In genomic region chr15:12054870-12055269, GRCm38 (mm10) we compare ENCODE assay signal across 21 mouse cellular contexts. TPM values are rescaled to one million over a fixed set of nuclear protein-coding genes. Genes with fewer than 3 reads are reported as not detected.
A peak's percentile ranks its signal among the peaks of the same experiment; 100 is the strongest.
DNase-seq lines count a peak whose midpoint lies in the region; ATAC-seq and TF ChIP-seq lines count a peak whose summit lies in the region.
"Had no signal": no experiment of that assay in that cellular context is flagged by ENCODE, and none has a peak within 500 bp of the region (broad histone marks: within the 10 kb centered on the region; RNA-seq: fewer than 3 reads in every experiment).

No protein-coding gene starts in this region.

- 80% methylated on average over 3 of the region's 3 CpGs for WGBS in heart, embryonic 10.5 days
- 35% methylated on average over 3 of the region's 3 CpGs for WGBS in lung, postnatal 0 days
- WGBS in heart, embryonic 15.5 days, result 45% methylated on average over 3 of the region's 3 CpGs
- 46% methylated on average over 3 of the region's 3 CpGs for WGBS in stomach, embryonic 16.5 days
- 89% methylated on average over 3 of the region's 3 CpGs for WGBS in forebrain, embryonic 14.5 days

- H3K4me3 ChIP-seq in heart, embryonic 10.5 days, result no peak overlapping the region
- H3K4me3 ChIP-seq in lung, postnatal 0 days (ENCODE audit: low read depth, low read length), result no peak overlapping the region
- H3K4me3 ChIP-seq in heart, embryonic 15.5 days, result no peak overlapping the region
- no peak overlapping the region for H3K4me3 ChIP-seq in stomach, embryonic 16.5 days (replicated peaks; ENCODE audit: low read length)
- H3K4me3 ChIP-seq in forebrain, embryonic 14.5 days (ENCODE audit: low read depth, low read length), result no peak overlapping the region
- H3K4me3 ChIP-seq: forebrain, embryonic 10.5 days; kidney, embryonic 15.5 days; midbrain, embryonic 13.5 days; neural tube, embryonic 12.5 days had no signal

- no peaks in the 10 kb centered on the region for H3K4me1 ChIP-seq in heart, embryonic 10.5 days
- H3K4me1 ChIP-seq in lung, postnatal 0 days (ENCODE audit: insufficient read depth, low read depth, low read length), result no peaks in the 10 kb centered on the region
- H3K4me1 ChIP-seq in heart, embryonic 15.5 days (replicated peaks), result 0 out of 2 replicates have a peak, but pooled peaks cover 3% of the 10 kb centered on the region
- H3K4me1 ChIP-seq in stomach, embryonic 16.5 days (ENCODE audit: control insufficient read depth, insufficient read depth, low read length), result peaks cover 10% of the 10 kb centered on the region
- H3K4me1 ChIP-seq in forebrain, embryonic 14.5 days (ENCODE audit: control insufficient read depth, insufficient read depth, low read length), result no peaks in the 10 kb centered on the region
- H3K4me1 ChIP-seq: forebrain, embryonic 10.5 days; midbrain, embryonic 13.5 days; neural tube, embryonic 12.5 days had no signal

- TF ChIP-seq CTCF in lung, postnatal 0 days (IDR thresholded peaks at IDR 0.05), result no peak

- H3K9ac ChIP-seq in lung, postnatal 0 days (replicated peaks; ENCODE audit: low read depth), result no peak overlapping the region
- H3K9ac ChIP-seq in heart, embryonic 15.5 days, result no peak overlapping the region
- no peak overlapping the region for H3K9ac ChIP-seq in stomach, embryonic 16.5 days (ENCODE audit: low read length)
- H3K9ac ChIP-seq in forebrain, embryonic 14.5 days (ENCODE audit: low read length), result no peak overlapping the region
- H3K9ac ChIP-seq: kidney, embryonic 15.5 days; midbrain, embryonic 13.5 days; neural tube, embryonic 12.5 days had no signal

- ATAC-seq in lung, postnatal 0 days, result no peak
- ATAC-seq in heart, embryonic 15.5 days (replicated peaks; ENCODE audit: insufficient number of reproducible peaks, insufficient read depth, low FRiP score, low read depth), result 0 out of 2 replicates have a peak, but pooled peaks have one; percentile 31
- ATAC-seq in stomach, embryonic 16.5 days (ENCODE audit: insufficient read depth, low FRiP score), result peak; percentile 44; the same call in 1 of the 2 replicates
- ATAC-seq in forebrain, embryonic 14.5 days, result no peak
- ATAC-seq: hindbrain, embryonic 16.5 days; intestine, embryonic 16.5 days; midbrain, embryonic 13.5 days had no signal

- no peak for TF ChIP-seq EP300 in lung, postnatal 0 days (IDR thresholded peaks at IDR 0.05)

- H3K36me3 ChIP-seq in heart, embryonic 10.5 days, result no peaks in the 10 kb centered on the region
- H3K36me3 ChIP-seq in lung, postnatal 0 days (ENCODE audit: insufficient read depth, low read length), result no peaks in the 10 kb centered on the region
- H3K36me3 ChIP-seq in heart, embryonic 15.5 days, result no peaks in the 10 kb centered on the region
- H3K36me3 ChIP-seq in stomach, embryonic 16.5 days (ENCODE audit: control insufficient read depth, insufficient read depth, low read length), result no peaks in the 10 kb centered on the region
- H3K36me3 ChIP-seq in forebrain, embryonic 14.5 days (ENCODE audit: control insufficient read depth, insufficient read depth, low read length), result no peaks in the 10 kb centered on the region
- H3K36me3 ChIP-seq: forebrain, embryonic 10.5 days; kidney, embryonic 15.5 days; midbrain, embryonic 13.5 days; neural tube, embryonic 12.5 days had no signal

- no peaks in the 10 kb centered on the region for H3K9me3 ChIP-seq in heart, embryonic 10.5 days
- H3K9me3 ChIP-seq in lung, postnatal 0 days (ENCODE audit: low read length), result no peaks in the 10 kb centered on the region
- H3K9me3 ChIP-seq in heart, embryonic 15.5 days (replicated peaks), result no peaks in the 10 kb centered on the region
- no peaks in the 10 kb centered on the region for H3K9me3 ChIP-seq in stomach, embryonic 16.5 days (replicated peaks; ENCODE audit: control insufficient read depth, low read length)
- no peaks in the 10 kb centered on the region for H3K9me3 ChIP-seq in forebrain, embryonic 14.5 days (replicated peaks; ENCODE audit: control insufficient read depth, low read length)
- H3K9me3 ChIP-seq: forebrain, embryonic 10.5 days; kidney, embryonic 15.5 days; midbrain, embryonic 13.5 days; neural tube, embryonic 12.5 days had no signal

- DNase-seq in heart, adult 8-10 months (ENCODE audit: low spot score), result peak; percentile 76
- no peak for DNase-seq in heart, embryonic 10.5 days (ENCODE audit: low spot score)
- DNase-seq in lung, postnatal 0 days (ENCODE audit: low spot score), result peak; percentile 50
- DNase-seq in lung, postnatal 14 days, result no peak
- no peak for DNase-seq in forebrain, embryonic 14.5 days (ENCODE audit: low spot score)
- DNase-seq: adrenal gland, postnatal 10 days; cerebellum, adult 11 months; cerebellum, postnatal 10 days; gastrocnemius, postnatal 10 days; liver; lung, adult 18-20 months; right cerebral cortex, postnatal 4 days; thymus, postnatal 25 days had no signal

- H3K27me3 ChIP-seq in heart, embryonic 10.5 days (ENCODE audit: insufficient read depth, poor library complexity, severe bottlenecking), result no peaks in the 10 kb centered on the region
- no peaks in the 10 kb centered on the region for H3K27me3 ChIP-seq in lung, postnatal 0 days (replicated peaks; ENCODE audit: insufficient read depth, low read length)
- no peaks in the 10 kb centered on the region for H3K27me3 ChIP-seq in heart, embryonic 15.5 days
- no peaks in the 10 kb centered on the region for H3K27me3 ChIP-seq in stomach, embryonic 16.5 days (ENCODE audit: control insufficient read depth, insufficient read depth, low read length)
- no peaks in the 10 kb centered on the region for H3K27me3 ChIP-seq in forebrain, embryonic 14.5 days (replicated peaks; ENCODE audit: control insufficient read depth, insufficient read depth, low read length)
- H3K27me3 ChIP-seq: kidney, embryonic 15.5 days; midbrain, embryonic 13.5 days; neural tube, embryonic 12.5 days had no signal

- no peak overlapping the region for H3K27ac ChIP-seq in heart, embryonic 10.5 days
- H3K27ac ChIP-seq in lung, postnatal 0 days (ENCODE audit: low read length), result no peak overlapping the region
- peak overlapping the region; percentile 51 for H3K27ac ChIP-seq in heart, embryonic 15.5 days
- peak overlapping the region; percentile 60 for H3K27ac ChIP-seq in stomach, embryonic 16.5 days (ENCODE audit: low read length)
- no peak overlapping the region for H3K27ac ChIP-seq in forebrain, embryonic 14.5 days (ENCODE audit: low read depth, low read length)
- H3K27ac ChIP-seq: forebrain, embryonic 10.5 days; kidney, embryonic 15.5 days; midbrain, embryonic 13.5 days; neural tube, embryonic 12.5 days had no signal

- no peak overlapping the region for H3K4me2 ChIP-seq in lung, postnatal 0 days (replicated peaks; ENCODE audit: low read depth, low read length)
- H3K4me2 ChIP-seq in heart, embryonic 15.5 days, result no peak overlapping the region
- H3K4me2 ChIP-seq in stomach, embryonic 16.5 days (ENCODE audit: low read depth, low read length), result no peak overlapping the region
- no peak overlapping the region for H3K4me2 ChIP-seq in forebrain, embryonic 14.5 days (ENCODE audit: low read length)
- H3K4me2 ChIP-seq: kidney, embryonic 15.5 days; midbrain, embryonic 13.5 days; neural tube, embryonic 12.5 days had no signal

RNA-seq across cellular contexts. Expression of gene Sub1, which starts 58.1 kb away (rescaled TPM):
- total RNA-seq in heart, adult 8-10 months (2022), result 10 to 100 TPM; 68.9 to 91.2 (median 83.6) TPM
- polyA plus RNA-seq in heart, embryonic 10.5 days (2016; fragmentation: Nextera tagmentation; extraction: Ambion mirVana), result 627 and 739 TPM in 2 replicates
- polyA plus RNA-seq in lung, postnatal 0 days (2015; fragmentation: Nextera tagmentation; extraction: Ambion mirVana), result 608 and 620 TPM in 2 replicates
- 400 and 494 TPM in 2 replicates for polyA plus RNA-seq in heart, embryonic 15.5 days (2015; fragmentation: Nextera tagmentation; extraction: Ambion mirVana)
- 539 and 637 TPM in 2 replicates for polyA plus RNA-seq in stomach, embryonic 16.5 days (2015; fragmentation: Nextera tagmentation; extraction: Ambion mirVana)
- polyA plus RNA-seq in forebrain, embryonic 14.5 days (2014; fragmentation: Nextera tagmentation; extraction: Ambion mirVana), result 534 and 557 TPM in 2 replicates

Comparison
In these comparisons a context has a peak if more than half of its experiments do, and no peak if none do; other contexts are left out.
1. DNase-seq: peak in heart, adult 8-10 months (single experiment) and lung, postnatal 0 days (single experiment); none in heart, embryonic 10.5 days (single experiment), lung, postnatal 14 days (single experiment) and forebrain, embryonic 14.5 days (single experiment).
2. H3K27ac ChIP-seq: peak in heart, embryonic 15.5 days (single experiment) and stomach, embryonic 16.5 days (single experiment); none in heart, embryonic 10.5 days (single experiment), lung, postnatal 0 days (single experiment) and forebrain, embryonic 14.5 days (single experiment).
3. ATAC-seq: peak in heart, embryonic 15.5 days (single experiment) and stomach, embryonic 16.5 days (single experiment); none in lung, postnatal 0 days (single experiment) and forebrain, embryonic 14.5 days (single experiment).